Mouse (Mus musculus) inflammation-experienced regulatory T-cells (primary cell): Measurements from ENCODE around the gene Vps13a. TPM values are rescaled to one million over a fixed set of nuclear protein-coding genes. Genes with fewer than 3 reads are reported as not detected.

Experiments
- polyA plus RNA-seq, 2 experiments: library from polyadenylated mRNA; unstranded; fragments of 100-300 nt; shearing (Covaris generic); gene quantifications; one replicate each; pipeline ENCODE4 v1.2.1; 2017

Vps13a gene
- 10 to 100 TPM; 34.1 to 44.5 TPM for polyA plus RNA-seq

GRCm38 (mm10) chr19:16780790-16781384, at the start of gene Vps13a:
Gene Vps13a (minus strand): TSS chr19:16780933.

Other genes starting within 250 kb of the Vps13a start
- gene Foxb2, start 92.9 kb upstream of the Vps13a start, polyA plus RNA-seq: under 1 TPM in 1 of 2 experiments, not detected in 1; 0.50 TPM
- 1 to 10 TPM in 1 of 2 experiments, under 1 TPM in 1; 0.77 to 1.8 TPM for gene Prune2, start 175.2 kb upstream of the Vps13a start, polyA plus RNA-seq